Mouse (Mus musculus) E14TG2a.4 (cell line): ENCODE measurements around the gene Col17a1.

Experiments used
- CTCF ChIP-seq: conservative IDR thresholded peaks from 2 replicates; pipeline ENCODE4 v1.5.1; 2014; ENCODE audit warnings: low read length
- POU5F1 ChIP-seq: IDR thresholded peaks from 2 replicates; pipeline ENCODE4 v1.6.1; 2014; ENCODE audit warnings: low read length, borderline replicate concordance

- TF ChIP-seq CTCF (no peak), POU5F1 (no peak)
Observed at GRCm38 (mm10) chr19:47724903-47725302, 33.0 kb upstream of the Col17a1 start.
